Mouse (Mus musculus) lung, postnatal 10 days (tissue): Measurements from ENCODE around the gene 9230104L09Rik.

ENCODE experiments used
- DNase-seq: peaks from one replicate; pipeline ENCODE4 v3.0.0; 2021

9230104L09Rik gene

GRCm38 (mm10) chr2:148851116-148851906 is 13.5 kb downstream of the 9230104L09Rik start:
- DNase-seq, result peak; percentile 88

GRCm38 (mm10) chr2:148839224-148839623 is 25.6 kb downstream of the 9230104L09Rik start:
- DNase-seq, result no peak

GRCm38 (mm10) chr2:148838075-148838777 is 26.6 kb downstream of the 9230104L09Rik start:
- no peak for DNase-seq

- no peak for DNase-seq
These were observed 29.9 kb downstream of the 9230104L09Rik start, which contains the start of gene Cst9 for GRCm38 (mm10) chr2:148834912-148835311. Cst9 (plus strand) TSS chr2:148835147.

- DNase-seq, result no peak
These were observed 38.9 kb downstream of the 9230104L09Rik start for GRCm38 (mm10) chr2:148825986-148826385.

GRCm38 (mm10) chr2:148819909-148820308 is 44.9 kb downstream of the 9230104L09Rik start, which contains the start of gene Cst13:
Cst13 (plus strand) TSS chr2:148820081.
- DNase-seq, result no peak

- no peak for DNase-seq
These were observed 58.1 kb downstream of the 9230104L09Rik start for GRCm38 (mm10) chr2:148806696-148807095.

- DNase-seq, result peak; percentile 2
These were observed 63.3 kb downstream of the 9230104L09Rik start for GRCm38 (mm10) chr2:148801491-148801921.

GRCm38 (mm10) chr2:148798485-148798884 is 66.4 kb downstream of the 9230104L09Rik start, which contains the start of gene Cst8:
Cst8 (plus strand) TSS chr2:148798785.
- DNase-seq, result no peak
